Mouse (Mus musculus) megakaryocyte progenitor cell, adult 5-6 weeks (primary cell): ENCODE data around the gene Gcnt2. TPM values are rescaled to one million over a fixed set of nuclear protein-coding genes. Genes with fewer than 3 reads are reported as not detected.
"Not testable (repeated sequence)": the region's sequence is repeated elsewhere in the genome, so short reads cannot be mapped to it uniquely, and the experiment has no call there.

ENCODE experiments used
- ATAC-seq: replicated peaks from 2 replicates; pipeline ENCODE4 v1.8.0; 2016; ENCODE audit warnings: mild to moderate bottlenecking, moderate TSS enrichment, inconsistent platforms; ENCODE audit not compliant: poor library complexity
- total RNA-seq, 2 experiments: library from RNA; stranded (forward) in 1 of 2; stranded (reverse) in 1 of 2; fragments of 157-497, 149-512 nt in 1 of 2; fragments of 200-1000 nt in 1 of 2; gene quantifications; 2 replicates each; pipeline versions ENCODE4 v1.2.3 to v1.2.4; 2015 to 2017

The Gcnt2 gene
- total RNA-seq, 2 experiments from 2014 or later = 7.0 to 28.2 TPM

DNA sequence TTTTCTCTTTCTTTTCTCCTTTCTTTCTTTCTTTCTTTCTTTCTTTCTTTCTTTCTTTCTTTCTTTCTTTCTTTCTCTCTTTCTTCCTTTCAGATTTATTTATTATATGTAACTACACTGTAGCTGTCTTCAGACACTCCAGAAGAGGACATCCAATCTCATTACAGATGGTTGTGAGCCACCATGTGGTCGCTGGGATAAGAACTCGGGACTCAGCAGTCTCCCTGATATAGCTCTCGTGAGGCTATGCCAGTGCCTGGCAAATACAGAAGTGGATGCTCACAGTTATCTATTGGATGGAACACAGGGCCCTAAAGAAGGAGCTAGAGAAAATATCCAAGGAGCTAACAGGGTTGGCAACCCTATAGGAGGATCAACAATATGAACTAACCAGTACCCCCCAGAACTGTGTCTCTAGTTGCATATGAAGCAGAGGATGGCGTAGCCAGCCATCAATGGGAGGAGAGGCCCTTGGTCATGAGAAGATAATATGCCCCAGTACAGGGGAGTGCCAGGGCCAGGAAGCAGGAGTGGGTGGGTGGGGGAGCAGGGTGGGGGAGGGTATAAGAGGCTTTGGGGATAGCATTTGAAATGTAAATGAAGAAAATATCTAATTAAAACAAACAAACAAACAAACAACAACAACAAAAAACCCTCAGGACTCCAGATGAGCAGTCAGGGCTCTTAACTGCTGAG lies 128.2 kb downstream of the Gcnt2 start:
- not testable (repeated sequence) for ATAC-seq

DNA sequence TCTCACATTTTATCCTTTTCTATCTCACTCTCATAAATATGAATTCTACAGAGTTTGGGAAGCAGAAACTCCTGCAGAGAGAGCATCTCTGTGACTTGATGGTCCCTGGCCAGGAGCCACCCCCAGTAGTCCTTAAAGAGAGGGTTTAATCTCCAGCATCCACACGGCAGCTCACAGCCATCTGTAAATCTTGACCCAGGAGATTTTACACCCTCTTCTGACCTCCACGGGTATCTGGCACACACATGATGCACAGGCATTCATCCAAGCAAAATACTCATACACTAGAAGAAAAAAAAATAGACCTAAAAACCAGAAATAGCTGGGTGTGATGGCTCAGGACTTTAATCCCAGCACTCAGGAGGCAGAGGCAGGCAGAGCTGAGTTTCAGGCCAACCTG lies 128.9 kb downstream of the Gcnt2 start:
- ATAC-seq = peak; percentile 50; the same call in 1 of the 2 replicates

DNA sequence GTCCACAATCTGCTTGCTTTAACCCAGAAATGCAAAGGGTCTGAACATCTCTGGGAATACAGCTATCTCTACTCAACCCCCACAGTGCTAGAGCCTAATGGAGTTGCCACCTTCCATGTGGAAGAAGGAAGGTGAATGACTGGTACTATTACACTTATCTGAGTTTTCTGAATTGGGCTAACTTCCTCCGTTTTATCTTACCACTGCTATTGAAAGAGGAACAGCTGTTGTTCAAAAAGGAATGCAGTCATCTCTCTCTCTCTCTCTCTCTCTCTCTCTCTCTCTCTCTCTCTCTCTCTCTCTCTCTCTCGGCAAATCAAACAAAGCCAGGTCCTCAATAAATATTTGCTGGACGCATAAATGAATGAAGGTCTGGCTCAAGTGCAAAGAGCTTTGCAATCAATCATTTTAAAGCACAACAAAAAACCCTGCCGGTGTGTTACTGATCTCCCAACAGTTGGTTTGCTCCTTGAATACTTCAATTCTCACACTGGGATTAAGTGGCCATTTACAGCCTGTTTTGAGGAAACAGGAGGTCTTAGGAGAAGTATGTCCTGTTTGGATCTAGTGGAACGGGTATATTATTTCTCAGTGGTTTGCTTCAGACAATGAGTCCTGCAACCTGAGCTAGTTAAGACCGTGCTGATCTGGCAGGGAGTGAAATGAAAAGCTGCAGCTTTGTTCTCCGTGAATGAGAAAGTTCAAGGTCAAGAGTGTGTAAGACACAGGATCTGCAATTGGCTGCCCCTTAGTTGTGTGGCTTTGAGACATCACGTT lies 135.1 kb downstream of the Gcnt2 start:
- no peak for ATAC-seq

DNA sequence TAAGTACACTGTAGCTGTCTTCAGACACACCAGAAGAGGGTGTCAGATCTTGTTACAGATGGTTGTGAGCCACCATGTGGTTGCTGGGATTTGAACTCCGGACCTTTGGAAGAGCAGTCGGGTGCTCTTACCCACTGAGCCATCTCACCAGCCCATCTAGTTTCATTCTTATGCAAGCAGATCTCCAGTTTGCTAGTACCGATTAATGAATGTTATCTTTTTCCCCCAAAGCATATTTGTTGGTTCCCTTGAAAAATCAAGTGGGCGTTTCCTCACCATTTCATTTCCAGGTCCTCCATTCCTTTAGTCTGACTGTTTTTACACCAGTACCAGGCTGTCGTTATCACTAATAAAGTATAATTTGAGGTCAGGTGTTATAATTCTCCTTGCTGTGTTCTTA lies 139.0 kb downstream of the Gcnt2 start:
- ATAC-seq = not testable (repeated sequence)

DNA sequence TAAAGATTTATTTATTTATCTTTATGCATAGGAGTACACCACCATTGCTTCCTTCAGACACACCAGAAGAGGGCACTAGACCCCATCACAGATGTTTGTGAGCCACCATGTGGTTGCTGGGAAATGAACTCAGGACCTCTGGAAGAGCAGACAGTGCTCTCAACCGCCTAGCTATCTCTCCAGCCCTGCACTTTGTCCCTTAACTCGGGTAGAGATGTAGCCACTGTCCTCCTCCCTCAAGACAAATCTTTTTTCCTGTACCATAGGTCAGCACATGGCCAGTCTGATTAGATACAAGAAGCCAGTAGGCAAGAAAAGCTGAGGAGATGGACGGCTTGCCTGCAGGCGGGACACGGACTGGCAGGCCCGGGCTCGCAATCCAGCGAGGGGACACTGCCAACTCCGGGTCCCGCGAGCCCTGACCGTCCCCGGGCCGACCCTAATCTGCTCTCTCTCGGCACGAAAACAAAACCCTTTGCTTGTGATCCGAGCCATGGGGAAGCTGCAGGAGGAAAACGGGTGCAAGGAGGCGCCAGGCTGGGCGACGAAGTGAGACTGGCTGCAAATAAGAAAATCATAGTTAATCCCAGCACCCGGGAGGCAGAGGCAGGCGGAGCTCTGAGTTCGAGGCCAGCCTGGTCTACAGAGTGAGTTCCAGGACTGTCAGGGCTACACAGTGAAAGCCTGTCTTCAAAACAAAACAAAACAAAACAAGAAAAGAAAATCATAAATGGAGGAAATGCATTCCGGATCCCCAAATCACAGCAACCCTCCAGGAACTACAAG lies 140.8 kb downstream of the Gcnt2 start:
- ATAC-seq = peak; percentile 9; the same call in 1 of the 2 replicates

DNA sequence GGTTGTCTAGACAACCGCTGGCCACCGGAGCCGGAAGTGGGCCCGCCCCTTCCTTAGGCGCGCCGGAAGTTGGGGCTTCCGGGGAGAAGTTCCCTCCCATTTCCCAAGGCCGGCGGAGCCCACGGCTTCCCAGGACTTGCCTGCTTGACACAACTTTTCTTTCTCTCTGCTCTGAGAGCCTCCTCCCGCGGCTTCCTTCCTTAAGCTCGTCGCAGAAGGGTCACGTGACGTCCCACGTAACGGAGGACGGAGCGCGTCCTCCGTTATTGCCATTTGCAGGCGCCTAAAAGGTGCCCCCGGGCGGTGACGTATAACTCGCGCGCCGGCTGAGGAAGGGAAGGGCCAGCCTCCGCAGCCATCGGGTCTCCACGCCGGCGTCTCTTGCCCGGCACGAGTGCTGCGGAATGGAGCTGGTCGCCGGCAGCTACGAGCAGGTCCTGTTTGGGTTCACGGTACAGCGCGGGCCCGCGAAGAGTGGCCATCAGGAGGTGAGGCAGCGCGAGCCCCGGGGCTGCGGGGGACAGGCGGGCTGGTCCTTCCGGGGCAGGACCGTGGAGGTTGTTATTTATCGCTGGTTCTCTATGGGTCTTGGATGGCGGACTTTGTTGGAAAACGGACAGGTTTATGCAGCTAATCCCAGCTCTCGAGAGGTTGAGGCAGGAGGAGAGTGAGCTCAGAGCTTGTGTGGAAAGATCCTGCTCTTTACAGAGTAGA lies 141.5 kb downstream of the Gcnt2 start, which contains the start of gene Pak1ip1:
TSS of gene Pak1ip1 (plus strand) at position 98 of the 714 bp plus-strand sequence.
- ATAC-seq = peak; percentile 94

DNA sequence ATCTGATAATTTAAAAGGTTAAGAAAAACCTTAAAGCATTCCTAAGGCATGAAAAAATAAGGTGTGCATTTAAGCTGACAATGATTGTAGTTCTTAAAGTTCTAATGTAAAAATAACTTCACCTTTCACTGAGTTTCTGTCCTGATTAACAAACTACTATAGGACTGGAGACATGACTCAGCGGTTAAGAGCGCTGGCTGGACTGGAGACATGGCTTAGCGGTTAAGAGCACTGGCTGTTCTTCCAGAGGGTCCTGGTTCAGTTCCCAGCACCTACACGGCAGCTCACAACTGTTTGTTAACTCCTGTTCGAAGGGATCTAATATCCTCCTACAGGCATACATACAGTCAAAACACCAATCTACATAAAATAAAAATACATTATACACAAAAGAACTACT lies 142.4 kb downstream of the Gcnt2 start:
- ATAC-seq = no peak

DNA sequence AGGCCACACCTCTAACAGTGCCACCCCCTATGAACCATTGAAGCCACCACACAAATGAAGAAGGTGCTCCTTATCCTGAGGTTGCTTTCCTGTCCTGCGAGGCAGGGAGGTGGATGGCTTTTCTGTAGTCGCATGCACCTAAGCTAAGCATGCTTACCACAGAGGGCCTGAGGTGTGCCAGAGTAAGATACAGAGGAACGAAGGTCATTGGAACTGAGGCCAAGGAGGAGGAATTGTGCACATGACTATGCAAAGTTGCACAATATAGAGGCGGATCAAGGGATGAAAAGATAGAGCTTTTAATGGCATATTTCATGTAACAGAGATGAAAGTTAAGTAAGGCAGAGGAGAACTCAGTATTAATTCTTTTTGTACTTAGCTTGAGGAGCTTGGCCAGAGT lies 146.7 kb downstream of the Gcnt2 start:
- no peak for ATAC-seq

DNA sequence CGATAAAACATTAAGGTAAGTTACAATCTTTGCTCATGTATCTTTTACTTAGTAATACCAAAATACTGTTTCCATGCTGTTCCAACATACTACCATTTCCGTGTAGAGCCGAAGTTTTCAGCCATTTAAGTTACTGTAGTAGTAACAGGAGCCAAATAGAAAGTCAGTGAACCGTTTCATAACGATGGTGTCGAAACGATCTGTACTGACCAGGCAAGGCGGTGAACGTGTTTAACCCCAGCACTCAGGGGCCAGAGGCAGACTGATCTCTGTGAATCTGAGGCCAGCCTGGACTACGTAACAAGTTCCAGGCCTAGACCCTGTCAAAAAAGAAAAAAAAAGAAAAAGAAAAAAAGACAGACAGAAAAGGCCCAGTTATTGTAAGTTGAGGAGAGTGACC lies 148.7 kb downstream of the Gcnt2 start:
- no peak for ATAC-seq

DNA sequence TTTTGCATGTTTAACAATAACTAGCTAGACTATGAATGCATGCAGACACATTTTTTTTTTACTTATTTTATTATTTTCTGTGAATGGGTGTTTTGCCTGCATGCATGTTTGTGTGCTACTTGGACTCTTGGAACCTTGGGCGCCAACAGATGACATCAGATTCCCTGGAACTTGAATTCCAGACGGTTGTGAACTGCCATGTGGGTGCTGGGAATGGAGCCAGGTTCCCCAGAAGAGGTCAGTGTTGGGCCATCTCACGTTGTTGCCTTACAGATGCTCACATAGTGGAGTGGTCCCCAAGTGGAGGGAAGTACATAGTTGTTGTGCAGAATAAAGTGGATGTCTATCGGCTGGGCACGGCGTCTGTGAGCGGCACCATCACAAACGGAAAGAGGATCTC lies 149.4 kb downstream of the Gcnt2 start:
- 0 out of 2 replicates have a peak, but pooled peaks have one; percentile 29 for ATAC-seq

Other genes starting within 250 kb of the Gcnt2 start
- gene Tfap2a, start 121.4 kb upstream of the Gcnt2 start, total RNA-seq (2015) = 0.07 and 0.22 TPM in 2 replicates
- gene Tfap2a, start 121.4 kb upstream of the Gcnt2 start, total RNA-seq (2017) = not detected in 2 replicates
- gene Pak1ip1, start 141.3 kb downstream of the Gcnt2 start, total RNA-seq (2015) = 53.8 and 66.7 TPM in 2 replicates
- gene Pak1ip1, start 141.3 kb downstream of the Gcnt2 start, total RNA-seq (2017) = 108 and 112 TPM in 2 replicates
- gene Tmem14c, start 156.5 kb downstream of the Gcnt2 start, total RNA-seq (2015) = 206 and 216 TPM in 2 replicates
- gene Tmem14c, start 156.5 kb downstream of the Gcnt2 start, total RNA-seq (2017) = 109 and 136 TPM in 2 replicates
- gene Mak, start 220.0 kb downstream of the Gcnt2 start, total RNA-seq (2015) = 0.10 and 0.27 TPM in 2 replicates
- gene Mak, start 220.0 kb downstream of the Gcnt2 start, total RNA-seq (2017) = not detected in 2 replicates